Mouse (Mus musculus): ENCODE measurements at regions not wholly inside any gene's neighbourhood (a gene's known extent, or its start where the extent isn't known, plus 50 kb on each side); places are given as distances from the start of the nearest gene placed in this dataset.

DNA sequence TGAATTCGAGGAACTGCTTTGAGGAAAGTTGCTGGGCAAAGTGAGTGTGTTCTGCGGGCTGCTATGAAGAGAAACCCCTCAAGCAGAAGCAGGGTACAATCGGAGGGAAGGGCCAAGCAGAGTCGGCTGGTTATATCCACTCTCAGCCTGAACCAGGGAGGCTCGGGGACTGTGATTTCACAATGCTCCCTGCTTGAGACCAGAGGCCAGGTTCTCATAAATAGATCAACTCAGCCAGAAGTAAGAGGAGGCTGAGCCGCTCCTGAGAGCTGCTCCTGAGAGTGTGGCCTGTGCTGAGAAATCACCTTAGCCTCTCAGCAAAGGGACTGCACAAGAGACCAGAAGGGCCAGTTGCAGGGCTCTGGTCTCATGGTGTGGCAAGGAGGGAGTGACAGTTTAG, 149.6 kb downstream of the Tfap2c start:
- DNase-seq (ENCODE audit: low spot score in 2 of 2): no peak

GRCm38 (mm10) chr2:172699654-172700053, 150.3 kb downstream of the Tfap2c start:
- no peak for DNase-seq (ENCODE audit: low spot score in 2 of 2)

- DNase-seq (ENCODE audit: low spot score in 2 of 2): no peak
Observed at GRCm38 (mm10) chr2:172710641-172711040, 161.2 kb downstream of the Tfap2c start.

DNA sequence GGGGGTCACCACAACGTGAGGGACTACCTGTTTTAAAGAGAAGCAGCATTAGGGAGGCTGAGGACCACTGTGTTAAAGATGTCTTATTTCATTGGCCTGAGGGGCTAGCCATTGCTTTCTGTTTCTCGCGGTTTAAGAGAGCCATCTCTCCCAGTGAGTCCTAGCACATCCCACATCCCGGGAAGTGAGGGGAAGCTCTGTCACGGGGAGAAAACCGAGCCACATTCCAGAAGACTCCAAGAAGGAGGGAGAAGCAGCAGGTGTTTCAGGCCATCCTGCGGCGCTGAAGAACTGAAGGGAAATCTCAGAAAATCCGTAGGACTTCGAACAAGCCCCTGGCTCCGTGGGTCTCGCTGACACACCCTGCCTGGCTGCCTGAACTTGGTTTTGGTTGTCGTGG, 177.3 kb downstream of the Tfap2c start:
- no peak for DNase-seq (ENCODE audit: low spot score in 2 of 2)

GRCm38 (mm10) chr2:172727576-172727975, 178.2 kb downstream of the Tfap2c start:
- no peak for DNase-seq (ENCODE audit: low spot score in 2 of 2)

DNA sequence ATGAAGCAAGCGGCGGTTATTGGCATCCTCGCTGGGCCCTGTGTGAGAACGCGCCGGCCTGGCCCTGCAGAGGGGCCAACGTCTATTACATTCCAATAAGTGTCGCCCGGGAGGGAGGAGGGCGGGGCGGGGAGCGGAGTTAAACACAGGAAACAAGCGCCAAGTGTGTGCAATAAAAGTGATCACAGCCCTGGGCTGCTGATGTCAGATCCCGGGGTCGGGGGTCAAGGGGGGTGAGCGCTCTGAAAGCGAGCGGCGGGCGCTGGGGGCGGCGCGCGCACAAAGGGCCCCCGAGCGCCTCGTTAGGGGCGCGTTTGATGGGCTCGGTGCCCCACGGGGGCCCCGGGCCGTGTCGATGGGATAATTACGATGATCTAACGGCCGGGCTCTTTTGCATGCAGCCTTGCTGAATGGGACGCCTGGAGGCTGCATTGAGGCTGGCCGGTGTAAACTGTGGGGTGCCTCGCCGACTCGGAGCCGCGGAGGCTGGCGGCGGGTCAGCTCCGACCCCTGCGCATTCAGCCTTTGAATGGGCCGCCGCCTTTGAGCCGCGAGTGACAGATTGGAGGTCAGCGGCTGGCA, 178.9 kb downstream of the Tfap2c start:
- DNase-seq (ENCODE audit: low spot score in 2 of 2): no peak

DNA sequence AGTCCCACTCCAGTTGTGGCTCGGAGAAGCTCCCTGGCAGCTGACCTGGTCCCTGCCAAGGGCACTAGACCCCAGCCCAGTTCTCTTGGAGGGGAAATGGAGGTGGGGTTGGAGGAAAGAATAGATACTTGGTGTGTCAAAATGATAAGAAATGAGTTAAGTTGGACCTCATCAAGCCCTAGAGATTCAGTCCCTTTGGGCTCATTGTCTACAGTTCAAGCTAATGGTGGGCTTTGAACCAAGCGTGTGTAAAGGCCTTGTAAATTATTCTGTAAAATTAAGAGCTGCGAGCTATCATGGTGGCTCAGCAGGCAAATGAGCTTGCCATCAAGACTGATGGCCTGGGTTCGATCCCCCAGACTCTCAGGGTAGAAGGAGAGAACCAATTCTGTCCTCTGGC, 179.8 kb downstream of the Tfap2c start:
- DNase-seq (ENCODE audit: low spot score in 2 of 2): no peak

GRCm38 (mm10) chr2:172729741-172730140, 180.3 kb downstream of the Tfap2c start:
- DNase-seq (ENCODE audit: low spot score in 2 of 2): no peak

DNA sequence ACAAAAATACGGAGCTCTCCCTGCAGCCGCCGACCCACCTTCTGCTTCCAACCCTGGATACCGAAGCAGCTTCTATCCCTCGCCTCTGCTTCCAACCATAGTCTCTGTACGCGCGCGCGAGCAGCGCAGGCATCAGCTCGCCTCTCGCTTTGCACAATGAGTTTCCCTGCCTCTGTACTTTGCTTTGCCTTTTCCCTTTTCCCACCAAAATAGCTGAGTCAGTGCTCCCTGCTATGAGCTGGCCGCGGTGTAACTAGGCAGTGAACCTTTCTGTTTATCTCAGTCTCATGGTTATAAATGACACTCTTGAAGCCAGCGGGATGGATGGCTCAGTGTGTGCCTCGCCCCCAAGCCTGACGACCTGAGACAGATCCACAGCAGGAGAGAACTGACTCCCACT, 182.0 kb downstream of the Tfap2c start:
- DNase-seq (ENCODE audit: low spot score in 2 of 2): no peak

DNA sequence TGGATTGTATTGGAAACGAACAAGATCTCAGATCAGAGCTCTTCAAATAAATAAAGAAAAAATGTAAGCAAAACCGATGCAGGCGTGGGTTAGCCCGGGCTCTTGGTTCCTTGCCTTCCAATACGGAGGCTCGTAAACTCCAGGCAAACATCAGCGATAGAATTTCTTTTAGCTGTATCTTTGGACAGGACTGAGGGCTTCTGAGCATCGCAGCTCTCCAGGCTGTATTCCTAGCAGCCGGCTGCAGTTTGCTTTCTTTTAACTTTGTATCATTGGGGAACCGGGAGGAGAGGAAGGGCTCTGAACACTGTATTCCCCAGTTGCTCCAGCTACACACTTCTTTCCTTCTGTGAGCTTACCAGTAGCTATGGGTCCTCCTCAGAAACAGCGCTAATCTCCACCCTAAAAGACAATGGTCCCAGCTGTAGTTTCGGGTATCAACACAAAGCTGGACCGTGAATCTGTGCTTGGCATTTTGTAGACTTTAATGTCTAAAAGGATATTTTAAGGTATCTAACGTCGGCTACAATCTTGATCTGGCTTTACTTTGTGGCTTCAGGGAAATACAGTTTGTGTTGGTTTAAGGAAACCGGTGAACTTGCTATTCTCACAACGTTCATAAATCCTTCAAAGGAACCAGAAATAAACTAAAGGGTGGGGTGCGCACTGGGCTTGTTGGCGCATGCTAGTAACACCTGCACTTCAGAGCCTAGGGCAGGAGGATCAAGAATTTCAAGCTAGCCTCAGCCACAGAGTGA, 183.2 kb downstream of the Tfap2c start:
- DNase-seq (ENCODE audit: low spot score in 2 of 2): peak in 1 of 2 experiments; percentile 10

- no peak for DNase-seq (ENCODE audit: low spot score in 2 of 2)
Observed at GRCm38 (mm10) chr2:172733403-172733995, 184.1 kb downstream of the Tfap2c start.

GRCm38 (mm10) chr2:172735621-172736020, 186.2 kb downstream of the Tfap2c start:
- no peak for DNase-seq (ENCODE audit: low spot score in 2 of 2)

GRCm38 (mm10) chr2:172739041-172739491, 189.7 kb downstream of the Tfap2c start:
- DNase-seq (ENCODE audit: low spot score in 2 of 2): no peak

DNA sequence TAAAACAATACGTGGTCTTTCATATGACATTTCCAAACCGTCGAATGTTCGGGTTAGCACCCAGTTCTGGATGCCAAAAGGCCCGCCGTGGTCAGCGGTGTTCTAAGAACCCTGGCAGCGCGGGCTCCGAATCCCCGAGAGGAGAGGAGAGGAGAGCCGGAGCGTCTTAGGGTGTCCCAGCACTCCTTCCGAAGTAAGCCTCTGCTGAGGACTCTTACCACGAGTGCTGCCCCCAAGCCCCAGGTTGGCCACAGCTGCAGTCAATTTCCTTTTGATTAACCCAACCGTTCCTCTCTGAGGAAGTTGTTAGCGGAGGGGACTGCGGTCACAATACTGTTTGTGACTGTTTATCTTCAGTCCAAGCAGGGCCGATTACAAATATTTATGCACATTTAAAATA, 190.1 kb downstream of the Tfap2c start:
- no peak for DNase-seq (ENCODE audit: low spot score in 2 of 2)

DNA sequence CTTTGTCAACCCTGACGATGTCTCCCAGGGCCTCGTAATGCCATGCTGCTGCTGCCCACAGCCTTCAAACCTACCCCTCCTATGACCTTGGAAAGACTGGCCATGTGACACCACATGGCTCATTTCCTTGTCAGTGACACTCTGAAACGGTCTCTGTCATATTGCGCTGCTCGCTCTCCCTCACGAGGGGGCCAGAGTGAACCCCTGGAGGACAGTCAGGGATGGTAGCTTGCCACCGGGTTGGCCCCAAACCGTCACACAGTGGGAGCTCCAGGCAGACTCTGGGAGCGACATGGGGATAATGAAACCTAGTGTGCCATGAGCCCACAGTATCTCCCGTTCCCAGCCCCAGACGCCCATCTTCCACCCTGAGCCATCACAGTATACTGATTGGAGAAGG, 188.8 kb downstream of the Bmp7 start:
- DNase-seq (ENCODE audit: low spot score in 2 of 2): no peak

DNA sequence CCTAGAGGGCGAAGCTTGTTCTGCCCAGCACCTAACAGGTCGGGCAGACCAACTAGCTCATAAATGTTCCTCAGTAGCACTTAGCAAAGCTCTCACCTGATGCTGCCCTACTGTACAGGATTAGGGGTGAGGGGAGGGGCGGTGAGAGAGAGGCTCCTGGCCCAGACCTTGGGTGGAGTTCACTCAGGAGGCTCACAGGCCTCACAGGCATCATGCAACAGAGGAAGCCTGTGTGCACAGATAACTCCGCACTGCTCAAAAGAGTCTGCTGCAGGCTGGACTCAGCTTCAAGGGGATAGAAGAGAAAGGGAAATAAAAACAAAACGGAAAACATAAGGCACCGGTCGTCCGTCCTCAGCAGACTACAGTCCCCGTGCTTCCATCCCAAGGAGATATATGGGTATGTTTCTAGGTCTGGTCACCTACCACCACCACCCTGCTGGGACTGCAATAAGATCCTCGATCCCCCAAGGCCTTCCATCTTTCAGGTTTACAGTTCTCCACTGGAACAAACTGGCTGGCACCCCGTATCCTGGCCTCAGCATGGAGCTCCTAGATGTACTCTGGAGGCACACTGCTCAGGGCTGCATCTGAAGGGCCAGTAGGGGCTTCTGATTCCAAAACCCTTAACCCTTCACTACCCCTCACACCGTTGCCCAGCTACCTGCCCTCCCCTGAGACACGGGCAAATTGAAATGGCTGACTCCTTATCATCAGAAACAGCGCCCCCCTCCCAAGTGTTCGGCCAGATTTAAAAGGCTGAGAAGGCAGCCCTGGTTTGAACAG, 184.2 kb downstream of the Bmp7 start:
- DNase-seq (ENCODE audit: low spot score in 2 of 2): no peak

DNA sequence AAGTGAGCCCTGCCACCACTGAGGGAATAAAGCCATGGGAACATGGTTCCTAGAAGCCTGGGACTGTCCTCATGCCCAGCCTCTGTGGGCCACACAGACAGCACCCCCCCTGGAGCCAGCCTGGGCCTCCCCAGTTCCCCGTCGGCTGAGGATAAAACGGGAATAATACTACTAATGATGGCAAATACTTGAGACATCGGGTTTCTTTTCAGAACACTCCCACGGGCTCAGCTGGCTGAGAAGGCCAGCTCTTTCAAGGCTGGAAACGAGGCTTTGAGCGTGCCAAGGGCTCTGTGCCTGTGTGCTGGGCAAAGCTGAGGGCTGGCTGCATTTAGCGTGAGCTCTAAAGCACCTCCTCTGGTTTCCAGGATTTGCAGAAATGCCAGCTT, 183.7 kb downstream of the Bmp7 start:
- DNase-seq (ENCODE audit: low spot score in 2 of 2): no peak

- peak; percentile 24 to 50 for DNase-seq (ENCODE audit: low spot score in 2 of 2)
Observed at GRCm38 (mm10) chr2:172758497-172758896, 181.6 kb downstream of the Bmp7 start.

GRCm38 (mm10) chr2:172765260-172765659, 174.9 kb downstream of the Bmp7 start:
- DNase-seq (ENCODE audit: low spot score in 2 of 2): no peak

GRCm38 (mm10) chr2:172766403-172766802, 173.7 kb downstream of the Bmp7 start:
- no peak for DNase-seq (ENCODE audit: low spot score in 2 of 2)

- DNase-seq (ENCODE audit: low spot score in 2 of 2): no peak
Observed at GRCm38 (mm10) chr2:172768756-172769155, 171.4 kb downstream of the Bmp7 start.

GRCm38 (mm10) chr2:172770061-172770460, 170.1 kb downstream of the Bmp7 start:
- DNase-seq (ENCODE audit: low spot score in 2 of 2): no peak

Measured in urinary bladder, adult 18-20 months (tissue).